Mouse (Mus musculus) cerebellum, postnatal 10 days (tissue): ENCODE measurements at regions not wholly inside any gene's neighbourhood (a gene's known extent, or its start where the extent isn't known, plus 50 kb on each side); places are given as distances from the start of the nearest gene placed in this dataset.

Experiments
- DNase-seq, 2 experiments: peaks; one replicate each; pipeline ENCODE4 v3.0.0; 2021; ENCODE audit warnings: mixed read lengths in 2 of 2

DNA sequence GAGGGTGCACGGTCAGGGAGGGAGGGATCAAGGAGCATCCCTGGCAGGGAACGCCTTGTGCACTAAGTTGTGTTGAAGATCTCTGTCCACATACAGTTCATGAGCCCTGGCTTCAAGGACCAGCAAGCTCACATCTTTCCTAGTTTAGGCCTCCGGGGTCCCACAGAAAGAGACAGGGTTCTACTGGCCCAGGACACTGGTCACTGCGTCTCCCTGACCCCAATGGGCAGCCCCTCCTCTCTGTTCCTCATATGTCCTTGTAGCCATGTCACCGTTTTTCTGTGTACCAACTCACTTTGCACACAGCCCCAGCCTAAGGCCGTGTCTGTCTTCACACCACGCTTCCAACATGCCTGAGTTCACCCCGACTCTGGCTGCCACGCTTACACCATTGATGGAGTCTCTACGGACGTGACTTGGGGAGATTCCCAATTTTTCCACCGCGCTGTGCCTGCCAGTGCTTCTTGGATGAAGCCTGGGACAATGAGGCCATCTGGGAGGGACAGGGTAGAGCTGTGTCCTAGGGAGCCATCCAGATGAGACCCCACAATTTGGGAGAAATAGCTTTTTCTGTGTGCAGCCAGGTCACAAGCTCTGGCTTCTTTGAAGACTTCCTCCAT lies 86.5 kb upstream of the Ret start:
- DNase-seq, result peak; percentile 81 to 85

DNA sequence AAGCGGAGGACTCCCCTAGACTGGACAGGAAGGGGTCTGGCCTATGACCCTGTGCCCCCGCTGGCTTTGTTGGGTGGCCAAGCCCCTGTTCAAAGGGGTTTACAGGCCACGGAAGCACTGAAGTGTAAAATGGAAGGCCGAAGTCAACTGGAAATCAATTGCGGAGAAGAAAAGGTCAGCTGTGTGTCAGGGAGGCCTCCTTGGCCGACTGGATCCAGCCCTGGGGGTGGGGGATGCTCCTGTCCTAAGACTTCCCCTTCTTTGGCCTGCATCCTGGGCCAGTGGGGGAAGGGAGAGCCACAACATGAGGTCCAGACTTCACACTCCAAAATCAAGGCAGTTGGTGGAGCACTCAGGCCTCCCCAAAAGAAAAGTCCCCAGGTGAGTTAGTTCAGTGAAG lies 66.4 kb upstream of the Ret start:
- peak in 1 of 2 experiments; percentile 22 for DNase-seq

DNA sequence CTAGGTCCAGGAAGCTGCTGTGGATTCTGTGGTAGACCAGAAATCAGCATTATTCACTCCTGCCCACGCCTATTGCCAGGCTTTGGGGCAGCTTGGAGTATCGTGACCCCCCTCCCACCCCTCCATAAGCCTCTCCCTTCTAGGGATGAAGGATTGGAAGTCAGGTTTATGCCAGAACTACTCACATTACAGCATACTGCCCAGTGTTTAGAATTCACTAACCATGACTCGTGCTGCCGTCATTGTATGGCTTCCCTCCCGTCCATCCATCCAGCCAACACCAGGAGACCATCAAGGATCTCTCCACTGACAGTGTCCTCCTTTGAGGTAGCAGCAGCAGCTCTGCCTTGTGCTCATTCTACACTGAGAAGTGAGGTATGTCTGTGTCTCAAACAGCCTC lies 62.4 kb upstream of the Ret start:
- no peak for DNase-seq

DNA sequence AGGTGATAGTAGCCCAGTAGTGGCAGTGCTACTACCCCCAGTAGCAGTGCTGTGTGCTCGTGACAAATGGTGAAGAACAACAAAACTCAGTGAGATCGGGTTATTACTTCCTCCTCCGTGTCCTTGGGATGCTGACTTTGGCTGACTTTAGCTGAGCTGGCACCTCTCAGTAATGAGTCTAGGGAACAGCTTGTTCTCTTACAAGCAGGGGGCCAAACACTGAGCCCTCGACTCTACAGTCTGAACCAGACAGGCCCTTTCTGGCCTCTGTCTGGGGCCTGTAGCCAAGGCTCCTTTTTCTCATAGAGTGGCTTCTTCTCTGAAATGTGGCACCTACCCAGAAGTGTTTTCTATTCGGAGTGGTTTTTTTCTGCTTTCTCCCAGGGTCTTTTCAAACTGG lies 57.4 kb upstream of the Ret start:
- DNase-seq, result peak; percentile 22 to 49

DNA sequence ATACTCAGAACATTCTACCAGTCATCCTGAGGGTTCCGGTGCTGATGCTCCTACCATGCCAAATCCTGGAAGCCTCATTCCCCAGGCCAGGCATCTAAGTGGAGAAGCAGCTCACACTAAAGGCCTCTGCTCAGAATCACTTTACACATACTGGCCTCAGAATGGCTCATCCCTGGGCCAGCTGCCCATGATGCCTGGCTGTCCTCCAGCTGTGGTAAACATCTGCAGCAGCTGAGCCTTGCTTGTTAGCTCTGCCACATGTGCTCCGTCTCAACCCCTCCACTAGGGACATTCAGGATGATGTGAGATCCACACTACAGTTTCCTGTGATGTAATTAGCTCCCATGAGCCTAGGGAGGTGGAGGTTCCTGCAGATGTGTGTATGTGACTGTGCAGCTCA lies 55.2 kb upstream of the Ret start:
- DNase-seq, result no peak

DNA sequence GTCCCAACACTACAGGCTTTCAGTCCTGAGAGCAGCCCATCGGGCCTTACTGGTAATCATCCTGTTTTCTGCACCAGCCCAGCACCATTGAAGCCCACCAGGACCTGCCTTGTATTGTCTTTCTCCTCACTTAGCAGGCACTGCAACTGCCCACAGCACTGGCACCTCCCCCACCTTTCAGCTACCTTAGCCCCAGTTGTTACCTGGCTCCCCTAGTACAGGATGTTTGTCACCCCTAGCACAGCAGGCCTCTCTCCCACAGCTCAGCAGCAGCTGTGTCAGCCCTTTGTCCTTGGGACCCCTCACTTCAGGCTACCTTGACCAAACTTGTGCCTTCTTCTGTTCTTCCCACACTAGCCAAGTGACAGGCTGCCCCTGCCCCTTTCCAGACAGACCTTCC lies 53.6 kb upstream of the Ret start:
- DNase-seq, result no peak

DNA sequence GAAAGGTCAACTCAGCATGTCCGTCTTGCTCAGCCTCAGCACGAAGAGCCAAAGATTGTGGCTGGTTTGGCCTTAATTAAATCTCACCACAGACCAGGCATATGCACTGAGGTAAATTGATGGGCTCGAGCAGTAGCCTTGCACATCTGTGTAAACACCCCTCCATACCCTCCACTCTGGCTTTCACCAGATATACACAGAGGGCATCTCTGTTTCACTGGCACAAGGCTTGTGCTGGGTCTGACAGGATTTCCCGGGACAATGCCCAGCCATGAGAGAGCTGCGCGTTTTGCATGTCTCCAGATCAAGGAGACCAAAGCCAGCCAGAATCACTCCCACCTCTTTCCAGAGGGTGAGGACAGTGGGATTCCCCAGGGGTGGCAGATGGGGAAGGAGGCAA lies 52.5 kb upstream of the Ret start:
- DNase-seq, result peak; percentile 22 to 28
